Comparison of ENCODE assay signal across 18 mouse cellular contexts in the genomic region with DNA sequence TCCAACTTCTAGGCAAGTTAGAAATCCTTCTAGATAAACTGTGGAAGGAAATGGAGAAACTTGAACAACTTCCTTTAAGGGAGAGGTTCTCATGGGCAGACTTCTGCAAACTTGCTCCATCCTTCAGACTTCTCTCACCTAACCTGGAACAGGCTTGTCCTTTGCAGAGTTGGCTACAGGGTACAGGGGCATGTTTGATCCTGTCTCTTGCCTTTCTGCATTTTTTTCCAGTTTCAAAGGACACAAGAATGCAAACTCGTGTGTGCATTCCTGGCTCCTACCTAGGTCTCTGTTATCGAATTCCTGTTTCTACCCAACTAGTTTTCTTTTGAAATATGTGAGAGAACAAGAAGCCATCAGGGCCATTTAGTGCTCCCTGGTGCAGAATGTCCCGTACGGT.
"Had no signal": no experiment of that assay in that cellular context is flagged by ENCODE, and none has a peak within 500 bp of the region (broad histone marks: within the 10 kb centered on the region; RNA-seq: fewer than 3 reads in every experiment).

No protein-coding gene starts in this region.

- H3K9me3 ChIP-seq: limb, embryonic 13.5 days; liver, embryonic 13.5 days; megakaryocyte, embryonic 14.5 days; midbrain, embryonic 10.5 days; midbrain, embryonic 13.5 days; neural tube, embryonic 13.5 days had no signal

- H3K27me3 ChIP-seq: limb, embryonic 13.5 days; liver, embryonic 13.5 days; megakaryocyte, embryonic 14.5 days; midbrain, embryonic 13.5 days; neural tube, embryonic 13.5 days had no signal

- H3K27ac ChIP-seq: limb, embryonic 13.5 days; liver, embryonic 13.5 days; midbrain, embryonic 10.5 days; midbrain, embryonic 13.5 days; neural tube, embryonic 13.5 days had no signal

- DNase-seq: kidney, adult 11 months; kidney, adult 8-10 months; kidney, postnatal 14 days; kidney, postnatal 4 days; left cerebral cortex, postnatal 4 days; liver, embryonic 13.5 days; lung, adult 2 months; retina, postnatal 1 day; right cerebral cortex, postnatal 25 days; spleen, adult 18-20 months; thymus, postnatal 36 days had no signal

- ATAC-seq: midbrain, embryonic 13.5 days; midbrain, embryonic 16.5 days had no signal

- H3K4me3 ChIP-seq: limb, embryonic 13.5 days; liver, embryonic 13.5 days; megakaryocyte, embryonic 14.5 days; midbrain, embryonic 10.5 days; midbrain, embryonic 13.5 days; myocyte; neural tube, embryonic 13.5 days had no signal

- H3K4me1 ChIP-seq: megakaryocyte, embryonic 14.5 days; neural tube, embryonic 13.5 days had no signal

- H3K9ac ChIP-seq: limb, embryonic 13.5 days; liver, embryonic 13.5 days; midbrain, embryonic 13.5 days; neural tube, embryonic 13.5 days had no signal

- H3K36me3 ChIP-seq: limb, embryonic 13.5 days; liver, embryonic 13.5 days; midbrain, embryonic 10.5 days; midbrain, embryonic 13.5 days; neural tube, embryonic 13.5 days had no signal

- H3K4me2 ChIP-seq: limb, embryonic 13.5 days; liver, embryonic 13.5 days; midbrain, embryonic 13.5 days; neural tube, embryonic 13.5 days had no signal
